Mouse (Mus musculus) stomach, embryonic 15.5 days (tissue): ENCODE data around the gene Gne. TPM values are rescaled to one million over a fixed set of nuclear protein-coding genes. Genes with fewer than 3 reads are reported as not detected.
A peak's percentile ranks its signal among the peaks of the same experiment; 100 is the strongest.

ENCODE experiments used
- ATAC-seq: fragments of 200-750 bp; cut with Nextera tagmentation; 2 replicates; pipeline ENCODE4 v1.8.0; 2017; ENCODE audit warnings: low read depth, moderate number of reproducible peaks, moderate TSS enrichment; ENCODE audit not compliant: insufficient read depth, low FRiP score
- H3K27ac ChIP-seq: fragments of 300-500 bp; sonication (generic); 2 replicates; pipeline ENCODE4 v1.5.1; 2015; ENCODE audit warnings: mild to moderate bottlenecking, inconsistent platforms
- H3K27me3 ChIP-seq: fragments of 300-500 bp; sonication (generic); replicated peaks from 2 replicates; pipeline ENCODE4 v1.6.1; 2015; ENCODE audit warnings: inconsistent platforms
- H3K36me3 ChIP-seq: fragments of 300-500 bp; sonication (generic); 2 replicates; pipeline ENCODE4 v1.6.1; 2015; ENCODE audit warnings: inconsistent platforms
- H3K4me1 ChIP-seq: fragments of 300-500 bp; sonication (generic); 2 replicates; pipeline ENCODE4 v1.6.1; 2015; ENCODE audit warnings: inconsistent platforms
- H3K4me2 ChIP-seq: fragments of 300-500 bp; sonication (generic); 2 replicates; pipeline ENCODE4 v1.6.1; 2015; ENCODE audit warnings: mild to moderate bottlenecking, inconsistent platforms
- H3K4me3 ChIP-seq: fragments of 300-500 bp; sonication (generic); replicated peaks from 2 replicates; pipeline ENCODE4 v1.5.1; 2015; ENCODE audit warnings: inconsistent platforms
- H3K9ac ChIP-seq: fragments of 300-500 bp; sonication (generic); 2 replicates; pipeline ENCODE4 v1.6.1; 2015; ENCODE audit warnings: inconsistent platforms
- H3K9me3 ChIP-seq: fragments of 300-500 bp; sonication (generic); 2 replicates; pipeline ENCODE4 v1.6.1; 2016; ENCODE audit warnings: inconsistent platforms
- WGBS: fragments of 180-500 bp; shearing (Covaris S2); methylation state at CpG from one replicate; pipeline ENCODE4 v1.1.7; 2015; 5-methylcytosine and 5-hydroxymethylcytosine counted together
- polyA plus RNA-seq: library from polyadenylated mRNA; unstranded; fragments of >200 nt; fragmentation: Nextera tagmentation; extraction: Ambion mirVana; gene quantifications from 2 replicates; pipeline ENCODE4 v1.2.1, GENCODE M21; 2015

The Gne gene
- 27.8 and 29.8 TPM in 2 replicates for polyA plus RNA-seq

- Histone ChIP-seq H3K4me1 (no peaks in the 10 kb centered on the region), H3K4me3 (0 out of 2 replicates have a peak within 1 kb of the TSS, but pooled peaks have one; percentile 11), H3K27me3 (no peaks in the 10 kb centered on the region), H3K36me3 (no peaks in the 10 kb centered on the region), H3K9ac (no peak within 1 kb of the TSS), H3K27ac (no peak within 1 kb of the TSS), H3K4me2 (peak within 1 kb of the TSS; percentile 42), H3K9me3 (no peaks in the 10 kb centered on the region)
- peak; percentile 31; the same call in 1 of the 2 replicates for ATAC-seq
- 9% methylated on average over 11 of the region's 11 CpGs for WGBS
Measured at GRCm38 (mm10) chr4:44083945-44084344, at the start of gene Gne. Gene Gne (minus strand): TSS chr4:44084177.

GRCm38 (mm10) chr4:44126805-44127204 is 42.8 kb upstream of the Gne start:
- WGBS, result 90% methylated on average over 12 of the region's 12 CpGs
- ATAC-seq, result no peak
- H3K27me3 ChIP-seq, result no peaks in the 10 kb centered on the region
- H3K4me1 ChIP-seq, result no peaks in the 10 kb centered on the region
- no peak overlapping the region for H3K27ac ChIP-seq
- H3K9ac ChIP-seq, result no peak overlapping the region
- H3K9me3 ChIP-seq, result no peaks in the 10 kb centered on the region
- H3K4me3 ChIP-seq, result no peak overlapping the region
- no peak overlapping the region for H3K4me2 ChIP-seq
- H3K36me3 ChIP-seq, result peaks cover 25% of the 10 kb centered on the region

- Histone ChIP-seq H3K36me3 (no peaks in the 10 kb centered on the region), H3K27ac (no peak overlapping the region), H3K27me3 (no peaks in the 10 kb centered on the region), H3K4me2 (no peak overlapping the region), H3K4me3 (no peak overlapping the region), H3K4me1 (no peaks in the 10 kb centered on the region), H3K9me3 (no peaks in the 10 kb centered on the region), H3K9ac (no peak overlapping the region)
- 54% methylated on average over 9 of the region's 9 CpGs for WGBS
- ATAC-seq, result no peak
Measured at GRCm38 (mm10) chr4:44119410-44120201, 35.6 kb upstream of the Gne start.

- ATAC-seq, result no peak
- Histone ChIP-seq H3K9ac (no peak overlapping the region), H3K27ac (no peak overlapping the region), H3K9me3 (no peaks in the 10 kb centered on the region), H3K4me3 (no peak overlapping the region), H3K4me1 (0 out of 2 replicates have a peak, but pooled peaks cover 7% of the 10 kb centered on the region), H3K4me2 (no peak overlapping the region), H3K27me3 (no peaks in the 10 kb centered on the region), H3K36me3 (no peaks in the 10 kb centered on the region)
- 84% methylated on average over 13 of the region's 13 CpGs for WGBS
Measured at GRCm38 (mm10) chr4:44115046-44115445, 31.1 kb upstream of the Gne start.

- WGBS, result 25% methylated on average over 16 of the region's 16 CpGs
- no peaks in the 10 kb centered on the region for H3K27me3 ChIP-seq
- H3K4me1 ChIP-seq, result 0 out of 2 replicates have a peak, but pooled peaks cover 7% of the 10 kb centered on the region
- H3K27ac ChIP-seq, result peak overlapping the region; percentile 70
- no peak overlapping the region for H3K9ac ChIP-seq
- no peaks in the 10 kb centered on the region for H3K9me3 ChIP-seq
- ATAC-seq, result no peak; the same call in 1 of the 2 replicates
- peak overlapping the region; percentile 32 for H3K4me2 ChIP-seq
- no peaks in the 10 kb centered on the region for H3K36me3 ChIP-seq
- no peak overlapping the region for H3K4me3 ChIP-seq
Measured at GRCm38 (mm10) chr4:44113393-44114138, 29.6 kb upstream of the Gne start.

- no peak overlapping the region for H3K4me2 ChIP-seq
- WGBS, result 18% methylated on average over 4 of the region's 4 CpGs
- no peaks in the 10 kb centered on the region for H3K9me3 ChIP-seq
- 0 out of 2 replicates have a peak, but pooled peaks cover 7% of the 10 kb centered on the region for H3K4me1 ChIP-seq
- H3K36me3 ChIP-seq, result no peaks in the 10 kb centered on the region
- no peak; the same call in 1 of the 2 replicates for ATAC-seq
- no peak overlapping the region for H3K4me3 ChIP-seq
- H3K9ac ChIP-seq, result no peak overlapping the region
- H3K27me3 ChIP-seq, result no peaks in the 10 kb centered on the region
- peak overlapping the region; percentile 31; the same call in 1 of the 2 replicates for H3K27ac ChIP-seq
Measured at GRCm38 (mm10) chr4:44112741-44113140, 28.8 kb upstream of the Gne start.

- H3K9ac ChIP-seq, result no peak overlapping the region
- H3K9me3 ChIP-seq, result no peaks in the 10 kb centered on the region
- no peak overlapping the region for H3K4me2 ChIP-seq
- no peak overlapping the region for H3K4me3 ChIP-seq
- H3K4me1 ChIP-seq, result peaks cover 18% of the 10 kb centered on the region; the same call in 1 of the 2 replicates
- WGBS, result 78% methylated on average over 7 of the region's 7 CpGs
- H3K36me3 ChIP-seq, result no peaks in the 10 kb centered on the region
- no peak for ATAC-seq
- H3K27me3 ChIP-seq, result no peaks in the 10 kb centered on the region
- H3K27ac ChIP-seq, result no peak overlapping the region
Measured at GRCm38 (mm10) chr4:44110771-44111170, 26.8 kb upstream of the Gne start.

- H3K9me3 ChIP-seq, result no peaks in the 10 kb centered on the region
- H3K4me1 ChIP-seq, result peaks cover 24% of the 10 kb centered on the region; the same call in 1 of the 2 replicates
- no peak overlapping the region for H3K4me2 ChIP-seq
- no peaks in the 10 kb centered on the region for H3K27me3 ChIP-seq
- no peak overlapping the region for H3K27ac ChIP-seq
- H3K9ac ChIP-seq, result no peak overlapping the region
- WGBS, result 89% methylated on average over 6 of the region's 6 CpGs
- ATAC-seq, result no peak
- H3K4me3 ChIP-seq, result no peak overlapping the region
- H3K36me3 ChIP-seq, result no peaks in the 10 kb centered on the region
Measured at GRCm38 (mm10) chr4:44108297-44108696, 24.3 kb upstream of the Gne start.

GRCm38 (mm10) chr4:44107339-44107738 is 23.4 kb upstream of the Gne start:
- H3K4me1 ChIP-seq, result peaks cover 25% of the 10 kb centered on the region; the same call in 1 of the 2 replicates
- H3K27me3 ChIP-seq, result no peaks in the 10 kb centered on the region
- peak overlapping the region; percentile 55; the same call in 1 of the 2 replicates for H3K27ac ChIP-seq
- no peaks in the 10 kb centered on the region for H3K9me3 ChIP-seq
- ATAC-seq, result no peak
- 19% methylated on average over 6 of the region's 6 CpGs for WGBS
- H3K36me3 ChIP-seq, result no peaks in the 10 kb centered on the region
- H3K4me3 ChIP-seq, result no peak overlapping the region
- H3K4me2 ChIP-seq, result 0 out of 2 replicates have a peak overlapping the region, but pooled peaks have one; percentile 44
- no peak overlapping the region for H3K9ac ChIP-seq

- Histone ChIP-seq H3K9me3 (no peaks in the 10 kb centered on the region), H3K27ac (peak overlapping the region; percentile 55; the same call in 1 of the 2 replicates), H3K36me3 (no peaks in the 10 kb centered on the region), H3K27me3 (no peaks in the 10 kb centered on the region), H3K4me3 (peak overlapping the region; percentile 25), H3K9ac (no peak overlapping the region), H3K4me1 (peaks cover 25% of the 10 kb centered on the region; the same call in 1 of the 2 replicates), H3K4me2 (peak overlapping the region; percentile 44)
- 21% methylated on average over 18 of the region's 18 CpGs for WGBS
- peak; percentile 40; the same call in 1 of the 2 replicates for ATAC-seq
Measured at GRCm38 (mm10) chr4:44106297-44106821, 22.4 kb upstream of the Gne start.

GRCm38 (mm10) chr4:44104195-44104917 is 20.4 kb upstream of the Gne start:
- WGBS, result 35% methylated on average over 8 of the region's 8 CpGs
- H3K4me2 ChIP-seq, result 0 out of 2 replicates have a peak overlapping the region, but pooled peaks have one; percentile 6

More at GRCm38 (mm10) chr4:44104195-44104917, 20.4 kb upstream of the Gne start:
- H3K4me1 ChIP-seq, result peaks cover 25% of the 10 kb centered on the region; the same call in 1 of the 2 replicates
- H3K36me3 ChIP-seq, result no peaks in the 10 kb centered on the region
- H3K9me3 ChIP-seq, result no peaks in the 10 kb centered on the region
- no peak overlapping the region for H3K4me3 ChIP-seq
- no peak overlapping the region for H3K9ac ChIP-seq
- no peaks in the 10 kb centered on the region for H3K27me3 ChIP-seq
- H3K27ac ChIP-seq, result no peak overlapping the region; the same call in 1 of the 2 replicates
- ATAC-seq, result peak; percentile 25; the same call in 1 of the 2 replicates
